Mouse (Mus musculus) naive thymus-derived CD4-positive, alpha-beta T cell, adult 5 months (primary cell): ENCODE results near the gene Armcx6. TPM values are rescaled to one million over a fixed set of nuclear protein-coding genes. Genes with fewer than 3 reads are reported as not detected.

ENCODE experiments used
- polyA plus RNA-seq: library from polyadenylated mRNA; unstranded; fragments of 100-300 nt; shearing (Covaris generic); gene quantifications from one replicate; pipeline ENCODE4 v1.2.1, GENCODE M21; 2017

Armcx6 gene
- polyA plus RNA-seq, result 2.2 TPM

GRCm38 (mm10) chrX:134750764-134751592 is at the start of gene Armcx6:
Gene Armcx6, minus strand, starts transcription at chrX:134751417.

GRCm38 (mm10) chrX:134756434-134757292 is 5.4 kb upstream of the Armcx6 start, which contains the start of gene Armcx3:
Gene Armcx3, plus strand, starts transcription at chrX:134756595.

GRCm38 (mm10) chrX:134717752-134718308 is 33.4 kb downstream of the Armcx6 start, which contains the start of gene Armcx1:
Gene Armcx1, plus strand, starts transcription at chrX:134717963.

Other genes with a start within 250 kb of the Armcx6 start
- 31.8 TPM for gene Timm8a1, start 209.6 kb downstream of the Armcx6 start, polyA plus RNA-seq
- 0.36 TPM for gene Btk, start 167.8 kb downstream of the Armcx6 start, polyA plus RNA-seq
- 394 TPM for gene Rpl36a, start 165.8 kb downstream of the Armcx6 start, polyA plus RNA-seq
- gene Gla, start 150.3 kb downstream of the Armcx6 start, polyA plus RNA-seq, result 12.4 TPM
- 160 TPM for gene Hnrnph2, start 150.2 kb downstream of the Armcx6 start, polyA plus RNA-seq
- 0.32 TPM for gene Armcx4, start 64.9 kb downstream of the Armcx6 start, polyA plus RNA-seq
- gene Armcx1, start 33.5 kb downstream of the Armcx6 start, polyA plus RNA-seq, result 1.5 TPM
- gene Armcx3, start 5.2 kb upstream of the Armcx6 start, polyA plus RNA-seq, result 15.0 TPM
- gene Armcx2, start 57.8 kb upstream of the Armcx6 start, polyA plus RNA-seq, result 10.7 TPM
- gene Nxf2, start 213.3 kb upstream of the Armcx6 start, polyA plus RNA-seq, result not detected